Mouse (Mus musculus) small intestine, adult 2 months (tissue): ENCODE data around the gene Dennd1b.

Experiments used
- CTCF ChIP-seq: fragments of 200-500 bp; IDR thresholded peaks from 2 replicates; pipeline ENCODE4 v1.5.1; 2012; ENCODE audit warnings: low read depth, mild to moderate bottlenecking, control low read depth, inconsistent platforms, low read length, moderate library complexity, mixed read lengths; ENCODE audit not compliant: insufficient replicate concordance, insufficient read length; ENCODE audit errors: extremely low read depth
- POLR2A ChIP-seq: fragments of 200-500 bp; IDR thresholded peaks from 2 replicates; pipeline ENCODE4 v1.6.1; 2012; ENCODE audit warnings: low read depth, mild to moderate bottlenecking, control low read depth, inconsistent platforms, low read length, moderate library complexity

DNA sequence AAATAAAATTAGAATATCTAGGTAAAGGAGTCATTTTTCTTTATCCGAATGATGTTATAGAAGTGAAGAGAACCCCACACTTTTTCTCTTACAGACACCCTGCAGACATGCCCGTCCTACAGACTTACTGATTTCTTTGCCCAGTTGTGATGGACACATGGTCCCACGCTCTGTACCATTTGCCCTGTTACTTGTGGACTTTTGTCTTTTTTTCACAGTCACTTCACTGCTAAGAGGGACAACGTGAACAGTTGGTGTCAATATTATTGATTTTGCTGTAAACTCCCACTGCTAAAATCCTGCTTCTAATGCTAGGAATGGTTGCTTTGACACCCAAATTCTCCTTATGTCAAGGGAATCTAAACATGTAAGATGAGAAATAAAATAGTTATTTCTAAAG, 134.9 kb downstream of the Dennd1b start:
- TF ChIP-seq POLR2A (no peak), CTCF (no peak)
